Mouse (Mus musculus) ovary, postnatal 36 days (tissue): ENCODE measurements around the gene Ulk3.

Experiments used
- DNase-seq: peaks from one replicate; pipeline ENCODE4 v3.0.0; 2022; ENCODE audit warnings: low spot score, mixed read lengths

The Ulk3 gene

DNA sequence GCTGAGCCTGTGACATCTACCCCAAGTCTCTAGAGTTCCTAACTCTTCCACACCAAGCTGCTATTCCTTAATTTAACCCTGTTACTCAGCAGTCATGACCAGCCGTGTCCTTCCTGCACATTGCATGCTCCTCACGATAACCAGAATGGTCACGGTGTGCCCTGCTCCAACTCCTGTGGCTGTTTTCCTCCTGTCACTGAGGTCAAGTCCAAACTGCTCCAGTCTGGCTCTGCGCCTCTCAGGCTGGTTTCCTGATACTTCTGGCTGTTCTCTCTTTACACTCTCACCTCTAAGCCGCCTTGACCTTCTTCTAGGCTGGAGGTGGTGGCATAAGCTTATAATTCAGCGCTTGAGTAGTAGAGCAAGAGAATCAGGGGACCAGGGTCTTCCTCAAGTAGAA lies 20.8 kb upstream of the Ulk3 start:
- DNase-seq, result no peak

DNA sequence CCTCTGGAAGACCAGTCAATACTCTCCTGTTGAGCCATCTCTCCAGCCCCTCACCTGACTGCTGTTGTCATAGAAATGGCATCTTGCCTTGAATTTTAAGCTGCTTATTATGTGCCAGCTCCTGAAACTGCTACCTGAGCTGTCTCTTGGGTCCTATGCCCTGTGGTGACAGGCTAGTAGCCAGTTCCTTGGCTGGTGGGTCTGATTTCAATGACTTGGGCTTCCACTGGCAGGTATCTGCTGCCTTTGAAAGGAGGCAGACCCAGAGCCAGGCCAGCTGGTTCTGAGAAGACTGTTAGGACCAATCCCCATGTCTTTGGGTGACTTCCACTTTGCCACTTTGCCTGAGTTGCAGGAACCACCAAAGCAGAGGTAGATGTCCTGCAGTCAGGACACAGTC lies 14.9 kb upstream of the Ulk3 start:
- no peak for DNase-seq

DNA sequence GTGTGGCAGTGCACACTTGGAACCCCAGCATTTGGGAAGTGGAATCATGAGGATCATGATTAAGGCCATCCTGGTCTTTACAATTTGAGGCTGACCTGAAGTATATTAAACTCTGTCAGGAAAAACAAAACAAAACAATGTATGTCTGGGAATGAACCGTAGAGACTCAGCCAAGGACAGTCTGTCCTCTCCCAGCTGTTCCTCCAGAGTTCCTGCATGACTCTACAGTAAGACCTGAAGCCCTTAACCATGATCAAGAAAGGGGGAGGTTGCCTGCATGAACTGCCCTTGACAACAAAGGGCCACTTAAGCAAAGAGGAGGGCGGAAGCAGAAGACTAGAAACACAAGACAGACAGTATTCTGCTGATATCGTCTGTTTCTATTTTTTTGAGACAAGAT lies 13.7 kb upstream of the Ulk3 start:
- no peak for DNase-seq

GRCm38 (mm10) chr9:57577144-57577849 lies 12.0 kb upstream of the Ulk3 start:
- no peak for DNase-seq

- no peak for DNase-seq
Observed at GRCm38 (mm10) chr9:57584991-57585390, 4.3 kb upstream of the Ulk3 start.

GRCm38 (mm10) chr9:57590726-57591125 lies 1.5 kb downstream of the Ulk3 start:
- DNase-seq, result no peak

DNA sequence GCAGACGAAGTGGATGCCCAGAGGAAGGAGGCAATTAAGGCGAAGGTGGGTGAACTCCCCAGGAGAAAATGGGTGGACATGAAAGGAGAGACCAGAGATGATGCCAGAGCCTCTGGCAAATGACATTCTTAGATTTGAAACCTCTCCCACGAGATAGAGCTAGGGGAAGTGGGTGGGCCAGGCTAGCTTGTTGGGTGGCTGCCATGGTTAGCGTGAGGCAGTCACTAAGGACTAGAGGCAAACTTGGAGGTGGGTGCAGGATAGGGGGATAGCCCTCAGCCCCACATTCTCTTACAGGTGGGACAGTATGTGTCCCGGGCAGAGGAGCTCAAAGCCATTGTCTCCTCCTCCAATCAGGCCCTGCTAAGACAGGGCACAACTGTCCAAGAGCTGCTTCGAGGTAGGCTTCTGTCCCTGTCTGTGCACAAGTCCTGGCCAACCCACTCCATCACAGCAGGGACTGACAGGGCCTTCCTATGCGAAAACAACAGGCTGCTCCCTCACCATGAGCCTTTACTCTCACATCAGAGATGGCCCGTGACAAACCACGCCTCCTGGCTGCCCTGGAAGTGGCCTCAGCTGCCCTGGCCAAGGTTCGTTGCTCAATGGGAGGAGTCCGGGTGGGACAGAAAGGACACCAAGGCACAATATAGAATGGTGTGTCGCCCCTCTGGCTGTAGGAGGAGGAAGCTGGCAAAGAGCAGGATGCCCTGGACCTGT lies 4.4 kb downstream of the Ulk3 start:
- no peak for DNase-seq

GRCm38 (mm10) chr9:57594174-57594509 lies 4.9 kb downstream of the Ulk3 start:
- DNase-seq, result no peak

DNA sequence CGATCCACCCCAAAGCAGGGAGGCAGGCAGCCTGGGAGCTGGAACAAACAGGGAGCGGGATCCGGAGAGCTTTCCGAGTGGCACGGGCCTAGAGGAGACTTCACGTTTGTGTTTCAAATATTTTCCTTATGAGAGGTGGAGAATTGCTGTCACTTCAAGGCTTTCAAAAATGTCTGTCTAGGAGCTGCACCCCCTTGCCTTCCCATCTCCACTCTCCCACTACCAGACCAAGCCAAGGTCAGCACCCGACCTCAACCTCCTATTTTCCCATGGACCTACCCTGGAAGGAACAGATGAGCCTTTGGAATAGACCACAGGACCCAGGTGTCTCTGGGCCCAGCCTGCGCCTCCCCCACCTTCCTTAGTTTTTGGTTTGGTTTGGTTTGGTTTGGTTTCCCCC lies 8.0 kb downstream of the Ulk3 start:
- no peak for DNase-seq

- DNase-seq, result no peak
Observed at GRCm38 (mm10) chr9:57597929-57598382, 8.7 kb downstream of the Ulk3 start.

GRCm38 (mm10) chr9:57598851-57599563 lies 9.8 kb downstream of the Ulk3 start:
- no peak for DNase-seq

GRCm38 (mm10) chr9:57600620-57601352 lies 11.5 kb downstream of the Ulk3 start:
- no peak for DNase-seq

GRCm38 (mm10) chr9:57601353-57601706 lies 12.1 kb downstream of the Ulk3 start:
- DNase-seq, result no peak

GRCm38 (mm10) chr9:57602098-57602497 lies 12.8 kb downstream of the Ulk3 start:
- no peak for DNase-seq

- no peak for DNase-seq
Observed at GRCm38 (mm10) chr9:57604875-57605274, 15.6 kb downstream of the Ulk3 start.

- DNase-seq, result no peak
Observed at GRCm38 (mm10) chr9:57605503-57605902, 16.3 kb downstream of the Ulk3 start.

DNA sequence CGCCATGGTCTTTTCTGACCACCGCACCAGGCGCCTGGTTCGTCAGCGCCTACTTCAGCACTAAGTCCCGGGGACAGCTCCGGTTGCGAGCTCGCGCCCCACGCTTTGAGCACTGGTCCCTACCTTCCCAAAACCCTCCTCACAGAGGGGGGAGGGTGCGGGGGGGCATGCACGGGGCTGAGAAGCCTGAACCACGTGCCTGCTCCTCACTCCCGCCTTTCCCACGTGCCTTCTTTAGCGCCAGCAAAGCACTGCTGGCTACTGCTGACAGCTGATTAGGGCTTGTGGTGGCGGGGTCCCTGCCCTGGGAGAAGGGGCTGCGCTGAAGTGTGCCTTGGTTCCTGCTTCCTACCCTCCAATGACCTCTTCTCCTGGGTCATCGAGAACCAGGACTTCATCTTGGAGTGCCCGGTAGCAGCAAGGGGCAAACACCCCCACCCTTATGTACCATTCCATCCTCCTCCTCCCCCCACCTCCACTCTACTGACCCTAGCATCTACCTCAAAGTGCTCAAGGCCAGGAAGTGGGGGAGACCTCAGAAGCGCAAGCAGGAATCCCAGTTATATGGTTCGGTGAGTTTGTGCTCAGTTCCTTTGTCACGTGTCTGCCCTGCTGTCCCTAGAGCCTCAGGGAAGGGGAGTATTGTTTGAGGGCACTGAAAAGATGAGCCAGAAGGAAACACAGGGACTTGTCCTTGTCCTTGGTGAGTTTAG lies 17.0 kb downstream of the Ulk3 start, which contains the start of gene Cplx3:
Gene Cplx3 (minus strand): TSS at position 143 of the 713 bp plus-strand sequence.
- peak; percentile 61 for DNase-seq

DNA sequence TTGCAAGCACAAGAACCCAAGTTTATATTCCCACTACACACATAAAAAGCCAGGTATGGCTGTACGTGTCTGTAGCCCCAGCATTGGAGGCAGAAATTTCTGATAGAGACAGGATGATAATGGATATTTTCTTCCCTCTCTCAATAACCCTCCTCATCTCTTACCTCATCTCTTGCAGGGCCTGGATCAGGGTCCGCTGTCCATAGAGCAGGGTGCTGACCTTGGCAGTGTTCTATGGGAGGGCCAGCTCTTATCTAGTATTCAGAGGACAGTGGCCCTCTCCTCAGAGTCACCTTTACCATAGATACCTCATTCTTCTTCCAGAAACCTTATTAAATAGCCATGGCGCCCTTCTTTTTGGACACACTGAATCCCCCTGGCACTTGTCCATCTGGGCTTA lies 20.6 kb downstream of the Ulk3 start:
- no peak for DNase-seq

GRCm38 (mm10) chr9:57610359-57610826 lies 21.1 kb downstream of the Ulk3 start:
- DNase-seq, result no peak

DNA sequence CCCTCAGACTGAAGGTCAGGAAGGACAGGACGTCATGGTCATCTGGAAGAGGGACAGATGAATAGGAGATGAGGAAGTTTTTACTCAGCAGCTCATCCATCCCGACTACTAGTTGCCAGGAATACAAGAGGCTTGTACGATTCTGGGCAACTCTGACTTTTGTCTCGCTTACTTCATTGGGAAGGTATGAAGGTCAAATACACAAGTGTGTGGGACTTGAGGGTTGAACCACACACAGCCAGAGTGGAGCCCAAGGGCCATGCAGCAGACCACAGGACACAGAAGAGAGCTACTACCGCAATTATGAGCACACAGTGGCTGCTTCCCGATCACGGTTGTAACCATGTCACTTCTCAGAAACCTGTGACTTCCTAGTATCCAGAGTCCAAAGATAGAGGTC lies 23.3 kb downstream of the Ulk3 start:
- no peak for DNase-seq

- no peak for DNase-seq
Observed at GRCm38 (mm10) chr9:57613975-57614374, 24.7 kb downstream of the Ulk3 start.

GRCm38 (mm10) chr9:57614786-57615185 lies 25.5 kb downstream of the Ulk3 start:
- DNase-seq, result no peak
